Mouse (Mus musculus) heart, postnatal 0 days (tissue): ENCODE data around the gene Mettl26.
A peak's percentile ranks its signal among the peaks of the same experiment; 100 is the strongest.

ENCODE experiments used
- CTCF ChIP-seq: IDR thresholded peaks from 2 replicates; pipeline ENCODE4 v1.5.1; 2016; ENCODE audit warnings: antibody characterized with exemption, control low read depth, low read depth
- EP300 ChIP-seq: IDR thresholded peaks from 2 replicates; pipeline ENCODE4 v1.6.1; 2016; ENCODE audit warnings: antibody characterized with exemption, low read depth

- no peak for TF ChIP-seq CTCF
- peak; percentile 15; the same call in 1 of the 2 replicates for TF ChIP-seq EP300
These were observed 41.6 kb upstream of the Mettl26 start, which contains the start of gene Stub1 for GRCm38 (mm10) chr17:25833291-25833663.
